Mouse (Mus musculus) megakaryocyte, embryonic 14.5 days (primary cell): ENCODE data around the gene Samd1.

Experiments used
- FLI1 ChIP-seq: IDR thresholded peaks from 2 replicates; pipeline ENCODE4 v1.6.1; 2012; ENCODE audit warnings: low read length, inconsistent platforms, mixed read lengths
- GATA1 ChIP-seq: IDR thresholded peaks from 3 replicates; pipeline ENCODE4 v1.6.1; 2012; ENCODE audit warnings: mixed read lengths, low read length, inconsistent platforms, borderline replicate concordance

DNA sequence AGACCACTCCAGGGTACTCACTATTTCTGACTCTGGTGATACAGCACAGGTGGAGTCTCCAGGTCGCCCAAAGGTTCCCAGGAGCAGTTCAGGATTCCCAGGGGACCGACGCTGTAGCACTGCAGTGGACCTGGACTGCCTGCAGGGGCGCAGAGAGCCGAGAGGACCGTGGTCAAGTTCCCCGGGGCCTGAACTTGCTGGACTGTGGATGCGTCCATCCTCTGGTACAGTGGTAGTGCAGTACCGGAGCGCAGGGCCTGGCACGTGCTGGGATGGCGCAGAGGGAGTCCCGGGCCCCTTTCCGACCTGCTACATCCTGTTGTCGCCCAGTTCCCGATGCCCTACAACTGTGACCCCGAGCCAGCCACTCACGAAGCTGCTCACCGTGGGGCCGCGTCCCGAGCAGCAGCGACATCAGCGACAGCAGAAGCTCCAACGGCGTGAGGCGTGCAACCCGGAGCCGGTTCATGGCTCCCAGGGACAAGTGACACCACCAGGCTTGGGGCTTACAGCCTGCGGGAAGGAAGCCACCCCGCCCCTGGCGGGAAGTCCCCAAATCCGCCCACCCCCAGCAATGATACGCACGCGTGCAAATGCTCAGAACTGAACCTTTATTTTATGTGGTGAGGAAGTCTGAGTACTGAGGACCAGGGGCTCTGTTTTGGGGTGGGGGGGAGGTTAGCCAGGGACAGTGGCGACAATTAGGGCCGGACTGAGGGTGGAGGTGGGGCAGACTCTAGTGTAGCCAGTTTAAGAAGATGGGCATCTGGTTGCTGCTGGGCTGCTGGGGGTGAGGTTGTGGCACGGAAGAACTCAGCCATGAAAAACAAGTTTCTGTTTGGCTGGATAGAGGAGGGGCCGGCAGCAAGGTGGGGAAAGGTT is 44.8 kb downstream of the Samd1 start, which contains the start of gene Il27ra:
- TF ChIP-seq GATA1 (no peak), FLI1 (no peak)
